Mouse (Mus musculus): ENCODE results near the gene Plod2. TPM values are rescaled to one million over a fixed set of nuclear protein-coding genes. Genes with fewer than 3 reads are reported as not detected.

The Plod2 gene
- 4.6 and 5.3 TPM in 2 replicates for total RNA-seq (2017)

- ATAC-seq (replicated peaks; ENCODE audit: low read depth, poor library complexity, severe bottlenecking), result peak; percentile 80
Observed at GRCm38 (mm10) chr9:92541977-92542561, at the start of gene Plod2. Gene Plod2 (plus strand): TSS chr9:92542223.

GRCm38 (mm10) chr9:92499710-92500410, 42.2 kb upstream of the Plod2 start:
- ATAC-seq (replicated peaks; ENCODE audit: low read depth, poor library complexity, severe bottlenecking), result peak; percentile 99

- no peak for ATAC-seq (replicated peaks; ENCODE audit: low read depth, poor library complexity, severe bottlenecking)
Observed at GRCm38 (mm10) chr9:92504256-92504655, 37.8 kb upstream of the Plod2 start.

GRCm38 (mm10) chr9:92504889-92505288, 37.1 kb upstream of the Plod2 start:
- ATAC-seq (replicated peaks; ENCODE audit: low read depth, poor library complexity, severe bottlenecking), result 0 out of 2 replicates have a peak, but pooled peaks have one; percentile 32

- no peak for ATAC-seq (replicated peaks; ENCODE audit: low read depth, poor library complexity, severe bottlenecking)
Observed at GRCm38 (mm10) chr9:92511696-92512095, 30.3 kb upstream of the Plod2 start.

GRCm38 (mm10) chr9:92517036-92517435, 25.0 kb upstream of the Plod2 start:
- no peak for ATAC-seq (replicated peaks; ENCODE audit: low read depth, poor library complexity, severe bottlenecking)

GRCm38 (mm10) chr9:92520751-92521150, 21.3 kb upstream of the Plod2 start:
- no peak for ATAC-seq (replicated peaks; ENCODE audit: low read depth, poor library complexity, severe bottlenecking)

- ATAC-seq (replicated peaks; ENCODE audit: low read depth, poor library complexity, severe bottlenecking), result no peak
Observed at GRCm38 (mm10) chr9:92524506-92524905, 17.5 kb upstream of the Plod2 start.

GRCm38 (mm10) chr9:92530055-92530454, 12.0 kb upstream of the Plod2 start:
- ATAC-seq (replicated peaks; ENCODE audit: low read depth, poor library complexity, severe bottlenecking), result no peak

- no peak for ATAC-seq (replicated peaks; ENCODE audit: low read depth, poor library complexity, severe bottlenecking)
Observed at GRCm38 (mm10) chr9:92537735-92538134, 4.3 kb upstream of the Plod2 start.

GRCm38 (mm10) chr9:92538216-92538615, 3.8 kb upstream of the Plod2 start:
- ATAC-seq (replicated peaks; ENCODE audit: low read depth, poor library complexity, severe bottlenecking), result no peak

- ATAC-seq (replicated peaks; ENCODE audit: low read depth, poor library complexity, severe bottlenecking), result peak; percentile 53
Observed at GRCm38 (mm10) chr9:92542591-92543416, 781 bp downstream of the Plod2 start.

- ATAC-seq (replicated peaks; ENCODE audit: low read depth, poor library complexity, severe bottlenecking), result no peak
Observed at GRCm38 (mm10) chr9:92544146-92544545, 2.1 kb downstream of the Plod2 start.

- no peak for ATAC-seq (replicated peaks; ENCODE audit: low read depth, poor library complexity, severe bottlenecking)
Observed at GRCm38 (mm10) chr9:92545021-92545420, 3.0 kb downstream of the Plod2 start.

GRCm38 (mm10) chr9:92546446-92546845, 4.4 kb downstream of the Plod2 start:
- no peak for ATAC-seq (replicated peaks; ENCODE audit: low read depth, poor library complexity, severe bottlenecking)

GRCm38 (mm10) chr9:92547106-92547505, 5.1 kb downstream of the Plod2 start:
- no peak for ATAC-seq (replicated peaks; ENCODE audit: low read depth, poor library complexity, severe bottlenecking)

GRCm38 (mm10) chr9:92547821-92548220, 5.8 kb downstream of the Plod2 start:
- ATAC-seq (replicated peaks; ENCODE audit: low read depth, poor library complexity, severe bottlenecking), result no peak

GRCm38 (mm10) chr9:92548603-92549002, 6.6 kb downstream of the Plod2 start:
- no peak for ATAC-seq (replicated peaks; ENCODE audit: low read depth, poor library complexity, severe bottlenecking)

GRCm38 (mm10) chr9:92549811-92550490, 7.9 kb downstream of the Plod2 start:
- ATAC-seq (replicated peaks; ENCODE audit: low read depth, poor library complexity, severe bottlenecking), result no peak

- no peak for ATAC-seq (replicated peaks; ENCODE audit: low read depth, poor library complexity, severe bottlenecking)
Observed at GRCm38 (mm10) chr9:92550981-92551380, 9.0 kb downstream of the Plod2 start.

All from common myeloid progenitor, adult 5-6 weeks (primary cell).